Mouse (Mus musculus) liver, embryonic 14.5 days (tissue): ENCODE data around the gene Rpgrip1l. TPM values are rescaled to one million over a fixed set of nuclear protein-coding genes. Genes with fewer than 3 reads are reported as not detected.

Experiments
- ATAC-seq: fragments of 200-750 bp; cut with Nextera tagmentation; 2 replicates; pipeline ENCODE4 v1.8.0; 2017; ENCODE audit warnings: moderate number of reproducible peaks, mild to moderate bottlenecking, moderate library complexity; ENCODE audit not compliant: insufficient read depth
- DNase-seq, 3 experiments: peaks; one replicate each; pipeline ENCODE4 v3.0.0-alpha.2; 2012 to 2013; ENCODE audit warnings: low read depth in 3 of 3, low spot score in 3 of 3
- H3K27ac ChIP-seq: fragments of 300-500 bp; sonication (generic); 2 replicates; pipeline ENCODE4 v1.5.1; 2014; ENCODE audit warnings: moderate library complexity, mild to moderate bottlenecking, control low read depth, inconsistent platforms
- H3K27me3 ChIP-seq: fragments of 300-500 bp; sonication (generic); 2 replicates; pipeline ENCODE4 v1.6.1; 2014; ENCODE audit warnings: mild to moderate bottlenecking, low read length, moderate library complexity; ENCODE audit not compliant: control insufficient read depth, insufficient read depth
- H3K36me3 ChIP-seq: fragments of 300-500 bp; sonication (generic); replicated peaks from 2 replicates; pipeline ENCODE4 v1.6.1; 2014; ENCODE audit warnings: low read depth; ENCODE audit not compliant: control insufficient read depth, insufficient read depth
- H3K4me1 ChIP-seq, 2 experiments: fragments of 200-500 bp in 1 of 2; fragments of 300-500 bp in 1 of 2; sonication (generic) in 1 of 2; replicated peaks; 2 replicates each; pipeline ENCODE4 v1.6.1; 2012 to 2014; ENCODE audit warnings: antibody characterized with exemption in 1 of 2, inconsistent platforms in 1 of 2, low read length in 1 of 2; ENCODE audit not compliant: control insufficient read depth in 2 of 2, insufficient read depth in 2 of 2
- H3K4me2 ChIP-seq: fragments of 300-500 bp; sonication (generic); 2 replicates; pipeline ENCODE4 v1.6.1; 2014; ENCODE audit warnings: low read depth, mild to moderate bottlenecking, control low read depth, moderate library complexity
- H3K4me3 ChIP-seq, 2 experiments: fragments of 200-500 bp in 1 of 2; fragments of 300-500 bp in 1 of 2; sonication (generic) in 1 of 2; 2 replicates each; pipeline ENCODE4 v1.5.1; 2012 to 2014; ENCODE audit warnings: low read depth in 2 of 2, low read length in 2 of 2, mild to moderate bottlenecking in 2 of 2, control low read depth in 1 of 2, inconsistent platforms in 1 of 2, moderate library complexity in 1 of 2; ENCODE audit not compliant: insufficient read depth in 1 of 2
- H3K9ac ChIP-seq: fragments of 300-500 bp; sonication (generic); replicated peaks from 2 replicates; pipeline ENCODE4 v1.6.1; 2014; ENCODE audit warnings: mild to moderate bottlenecking, control low read depth, moderate library complexity
- H3K9me3 ChIP-seq: fragments of 300-500 bp; sonication (generic); 2 replicates; pipeline ENCODE4 v1.6.1; 2016; ENCODE audit warnings: low read length, mixed read lengths; ENCODE audit not compliant: control insufficient read depth
- CTCF ChIP-seq: IDR thresholded peaks from 2 replicates; pipeline ENCODE4 v1.5.1; 2016; ENCODE audit warnings: antibody characterized with exemption, low read depth, control low read depth
- EP300 ChIP-seq: IDR thresholded peaks from 2 replicates; pipeline ENCODE4 v1.6.1; 2016; ENCODE audit warnings: antibody characterized with exemption, low read depth
- WGBS: fragments of 180-500 bp; shearing (Covaris S2); extraction: QIAGEN DNeasy Blood & Tissue Kit; methylation state at CpG from one replicate; pipeline ENCODE4 v1.1.7; 2014; ENCODE audit not compliant: insufficient replicate concordance; 5-methylcytosine and 5-hydroxymethylcytosine counted together
- polyA plus RNA-seq, 2 experiments: library from polyadenylated mRNA; depleted of rRNA in 1 of 2; stranded (reverse) in 1 of 2; unstranded in 1 of 2; fragments of >200 nt; fragmentation: Nextera tagmentation in 1 of 2; extraction: Ambion mirVana in 1 of 2; gene quantifications; 2 replicates each; pipeline versions ENCODE4 v1.2.1 to v1.2.3; 2012 to 2014

Rpgrip1l gene
- polyA plus RNA-seq, 2 experiments: 1.1 to 3.3 TPM

DNA sequence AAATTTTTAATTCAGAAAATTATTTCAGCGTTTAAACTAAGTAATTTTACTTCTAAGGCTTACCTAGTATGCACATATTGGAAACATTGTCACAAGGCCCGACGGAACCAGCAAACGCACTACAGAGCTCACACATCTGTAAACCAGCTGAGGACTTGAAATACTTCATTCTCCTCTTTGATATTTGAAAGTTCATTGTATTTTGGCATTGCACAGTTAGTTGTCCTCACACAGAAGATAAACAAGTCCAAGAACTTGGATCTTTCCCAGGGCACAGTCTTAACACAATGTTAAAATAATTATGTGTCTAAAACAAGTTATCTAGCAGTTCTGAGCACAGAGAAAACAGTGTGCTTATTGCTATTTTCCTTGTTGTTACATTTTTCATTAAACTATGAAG is 22.5 kb downstream of the Rpgrip1l start:
- 82% methylated on average over 4 of the region's 4 CpGs for WGBS
- ATAC-seq: no peak

GRCm38 (mm10) chr8:91286237-91286636 is 26.8 kb downstream of the Rpgrip1l start:
- no peaks in the 10 kb centered on the region for H3K9me3 ChIP-seq
- WGBS: 52% methylated on average over 8 of the region's 8 CpGs
- ATAC-seq (no peak), DNase-seq (no peak)
- H3K4me2 ChIP-seq: no peak overlapping the region
- H3K27me3 ChIP-seq: no peaks in the 10 kb centered on the region
- 0 out of 4 replicates have a peak, but pooled peaks cover 0 to 2% of the 10 kb centered on the region in 2 experiments for H3K4me1 ChIP-seq
- no peak overlapping the region for H3K4me3 ChIP-seq
- no peaks in the 10 kb centered on the region for H3K36me3 ChIP-seq
- H3K9ac ChIP-seq: no peak overlapping the region
- no peak for TF ChIP-seq CTCF
- TF ChIP-seq EP300: no peak
- no peak overlapping the region for H3K27ac ChIP-seq

More for the DNA sequence above, 22.5 kb downstream of the Rpgrip1l start:
- no peaks in the 10 kb centered on the region for H3K4me1 ChIP-seq
- H3K4me2 ChIP-seq: no peak overlapping the region
- no peaks in the 10 kb centered on the region for H3K27me3 ChIP-seq
- TF ChIP-seq EP300: no peak
- no peak for TF ChIP-seq CTCF
- H3K9ac ChIP-seq: no peak overlapping the region
- H3K4me3 ChIP-seq: no peak overlapping the region
- no peak for DNase-seq
- H3K27ac ChIP-seq: no peak overlapping the region
- no peaks in the 10 kb centered on the region for H3K9me3 ChIP-seq
- H3K36me3 ChIP-seq: no peaks in the 10 kb centered on the region

DNA sequence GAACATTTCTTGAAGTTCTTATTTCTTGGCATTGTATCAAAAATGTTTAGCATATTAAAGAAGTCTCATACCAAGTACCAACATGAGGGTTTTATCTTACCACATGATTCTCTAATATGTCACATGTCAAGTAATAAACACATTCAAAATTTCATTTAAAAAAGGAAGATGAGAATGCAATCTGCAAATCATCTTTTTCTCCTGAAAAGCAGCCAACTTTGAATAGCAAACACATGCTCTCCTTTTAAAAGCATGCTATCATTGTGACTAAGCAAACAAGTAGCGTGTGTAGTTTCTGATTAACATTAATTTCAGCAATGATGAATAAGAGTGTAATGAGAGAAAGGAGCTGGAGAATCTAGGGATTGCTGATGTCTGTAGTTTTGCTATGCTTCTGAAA is 29.2 kb downstream of the Rpgrip1l start:
- DNase-seq (no peak), ATAC-seq (no peak)
- H3K9ac ChIP-seq: no peak overlapping the region
- no peak overlapping the region for H3K4me2 ChIP-seq
- 0 out of 4 replicates have a peak, but pooled peaks cover 0 to 2% of the 10 kb centered on the region in 2 experiments for H3K4me1 ChIP-seq
- H3K27ac ChIP-seq: no peak overlapping the region
- H3K4me3 ChIP-seq: no peak overlapping the region
- TF ChIP-seq CTCF (no peak), EP300 (no peak)
- H3K9me3 ChIP-seq: no peaks in the 10 kb centered on the region
- 72% methylated on average over 1 of the region's 1 CpGs for WGBS
- no peaks in the 10 kb centered on the region for H3K27me3 ChIP-seq
- H3K36me3 ChIP-seq: no peaks in the 10 kb centered on the region

DNA sequence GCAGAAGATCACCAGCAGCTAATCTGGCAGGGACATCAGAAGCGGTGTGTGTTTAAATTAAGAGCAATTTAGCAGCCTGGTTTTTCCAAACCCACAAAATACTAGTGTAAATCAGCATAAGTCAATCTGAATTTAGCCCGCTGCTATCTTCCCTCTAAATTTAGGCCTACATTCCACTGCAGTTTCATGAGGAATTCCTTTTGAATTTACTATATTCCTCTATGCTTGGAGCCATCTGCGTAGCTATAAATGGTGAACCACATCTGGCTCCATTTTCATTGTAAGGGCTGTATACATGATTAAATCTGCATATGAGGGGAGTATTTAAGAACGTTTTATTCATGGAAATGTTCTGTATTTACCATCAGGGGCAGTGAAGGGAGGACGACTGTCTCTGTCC is 30.4 kb downstream of the Rpgrip1l start:
- Histone ChIP-seq H3K4me3 (no peak overlapping the region), H3K9me3 (no peaks in the 10 kb centered on the region), H3K36me3 (no peaks in the 10 kb centered on the region), H3K4me2 (no peak overlapping the region), H3K27ac (no peak overlapping the region), H3K27me3 (no peaks in the 10 kb centered on the region), H3K4me1 (0 out of 4 replicates have a peak, but pooled peaks cover 0 to 2% of the 10 kb centered on the region in 2 experiments), H3K9ac (no peak overlapping the region)
- TF ChIP-seq CTCF: no peak
- no peak for TF ChIP-seq EP300
- DNase-seq (no peak), ATAC-seq (no peak)
- 68% methylated on average over 5 of the region's 5 CpGs for WGBS

DNA sequence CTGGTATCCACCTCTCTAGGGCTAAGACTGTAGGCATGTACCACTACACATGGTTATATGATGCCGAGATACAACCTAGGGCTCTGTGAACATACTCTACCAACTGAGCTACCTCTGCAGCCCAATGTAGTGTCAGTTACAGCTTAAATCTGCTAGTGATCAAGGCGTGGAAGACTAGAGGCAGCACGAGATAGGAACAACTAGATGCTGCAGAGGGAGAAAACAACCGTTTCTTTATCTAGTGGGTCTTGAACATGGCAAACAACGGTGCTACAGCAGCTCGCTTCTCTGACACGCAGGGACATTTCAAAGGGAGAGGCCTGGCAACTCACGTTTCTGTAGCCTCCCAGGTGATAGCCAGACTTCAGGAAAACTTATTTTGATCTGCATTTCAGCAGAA is 31.5 kb downstream of the Rpgrip1l start:
- Histone ChIP-seq H3K27me3 (no peaks in the 10 kb centered on the region), H3K27ac (no peak overlapping the region), H3K4me3 (no peak overlapping the region), H3K36me3 (no peaks in the 10 kb centered on the region), H3K9me3 (no peaks in the 10 kb centered on the region), H3K4me1 (0 out of 4 replicates have a peak, but pooled peaks cover 0 to 2% of the 10 kb centered on the region in 2 experiments), H3K4me2 (no peak overlapping the region), H3K9ac (no peak overlapping the region)
- ATAC-seq: peak; percentile 33; the same call in 1 of the 2 replicates
- no peak for DNase-seq
- no peak for TF ChIP-seq EP300
- WGBS: 26% methylated on average over 8 of the region's 8 CpGs
